Mouse (Mus musculus) lung, embryonic 14.5 days (tissue): Measurements from ENCODE around the gene C1qtnf1. TPM values are rescaled to one million over a fixed set of nuclear protein-coding genes. Genes with fewer than 3 reads are reported as not detected.

Experiments used
- ATAC-seq: fragments of 200-750 bp; cut with Nextera tagmentation; 2 replicates; pipeline ENCODE4 v1.8.0; 2017; ENCODE audit warnings: mild to moderate bottlenecking, moderate TSS enrichment, moderate library complexity; ENCODE audit not compliant: insufficient read depth
- DNase-seq: peaks from one replicate; pipeline ENCODE4 v3.0.0-alpha.2; 2015
- H3K27ac ChIP-seq: fragments of 300-500 bp; sonication (generic); 2 replicates; pipeline ENCODE4 v1.5.1; 2014; ENCODE audit warnings: low read depth, mild to moderate bottlenecking, moderate library complexity
- H3K27me3 ChIP-seq: fragments of 300-500 bp; sonication (generic); 2 replicates; pipeline ENCODE4 v1.6.1; 2014; ENCODE audit warnings: low read length, control low read depth; ENCODE audit not compliant: insufficient read depth
- H3K36me3 ChIP-seq: fragments of 300-500 bp; sonication (generic); 2 replicates; pipeline ENCODE4 v1.6.1; 2014; ENCODE audit warnings: control low read depth; ENCODE audit not compliant: insufficient read depth
- H3K4me1 ChIP-seq: fragments of 300-500 bp; sonication (generic); 2 replicates; pipeline ENCODE4 v1.6.1; 2014; ENCODE audit warnings: antibody characterized with exemption, control low read depth; ENCODE audit not compliant: insufficient read depth
- H3K4me2 ChIP-seq: fragments of 300-500 bp; sonication (generic); 2 replicates; pipeline ENCODE4 v1.6.1; 2014; ENCODE audit warnings: mild to moderate bottlenecking
- H3K4me3 ChIP-seq: fragments of 300-500 bp; sonication (generic); 2 replicates; pipeline ENCODE4 v1.5.1; 2014; ENCODE audit warnings: low read depth, low read length
- H3K9ac ChIP-seq: fragments of 300-500 bp; sonication (generic); 2 replicates; pipeline ENCODE4 v1.6.1; 2014
- H3K9me3 ChIP-seq: fragments of 300-500 bp; sonication (generic); 2 replicates; pipeline ENCODE4 v1.6.1; 2016; ENCODE audit warnings: low read depth, low read length, control low read depth
- CTCF ChIP-seq: IDR thresholded peaks from 2 replicates; pipeline ENCODE4 v1.5.1; 2016; ENCODE audit warnings: antibody characterized with exemption, low read depth
- WGBS: fragments of 180-500 bp; shearing (Covaris S2); extraction: QIAGEN DNeasy Blood & Tissue Kit; methylation state at CpG from one replicate; pipeline ENCODE4 v1.1.7; 2014; 5-methylcytosine and 5-hydroxymethylcytosine counted together
- polyA plus RNA-seq: library from polyadenylated mRNA; unstranded; fragments of >200 nt; fragmentation: Nextera tagmentation; extraction: Ambion mirVana; gene quantifications from 2 replicates; pipeline ENCODE4 v1.2.1, GENCODE M21; 2014

The C1qtnf1 gene
- polyA plus RNA-seq, 1 experiment from 2014 or later, result 7.7 TPM

DNA sequence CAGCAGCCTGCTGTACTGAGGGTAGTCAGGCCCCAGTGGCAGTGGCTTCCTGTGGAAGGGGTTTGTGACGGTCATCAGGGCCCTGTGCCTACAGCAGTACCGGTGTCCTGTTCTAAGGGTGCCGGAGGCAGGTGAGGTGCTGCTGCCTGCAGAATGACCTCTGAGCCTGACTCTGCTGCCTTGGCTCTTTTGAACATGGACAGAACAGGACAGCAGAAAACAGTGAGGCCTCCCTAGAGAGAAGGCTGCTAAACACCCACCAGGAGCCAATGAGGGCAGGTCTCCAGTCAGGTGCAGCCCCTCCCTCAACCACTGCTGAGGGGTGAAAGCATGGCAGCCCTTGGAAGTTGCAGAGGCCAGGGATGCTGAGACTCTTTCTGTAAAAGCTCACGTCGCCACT lies 21.5 kb upstream of the C1qtnf1 start:
- Histone ChIP-seq H3K4me2 (no peak overlapping the region), H3K4me1 (no peaks in the 10 kb centered on the region), H3K9me3 (no peaks in the 10 kb centered on the region), H3K9ac (no peak overlapping the region), H3K4me3 (no peak overlapping the region), H3K27me3 (no peaks in the 10 kb centered on the region), H3K27ac (no peak overlapping the region), H3K36me3 (peaks cover 51% of the 10 kb centered on the region)
- TF ChIP-seq CTCF, result no peak
- WGBS, result 88% methylated on average over 5 of the region's 5 CpGs
- DNase-seq (no peak), ATAC-seq (no peak)

DNA sequence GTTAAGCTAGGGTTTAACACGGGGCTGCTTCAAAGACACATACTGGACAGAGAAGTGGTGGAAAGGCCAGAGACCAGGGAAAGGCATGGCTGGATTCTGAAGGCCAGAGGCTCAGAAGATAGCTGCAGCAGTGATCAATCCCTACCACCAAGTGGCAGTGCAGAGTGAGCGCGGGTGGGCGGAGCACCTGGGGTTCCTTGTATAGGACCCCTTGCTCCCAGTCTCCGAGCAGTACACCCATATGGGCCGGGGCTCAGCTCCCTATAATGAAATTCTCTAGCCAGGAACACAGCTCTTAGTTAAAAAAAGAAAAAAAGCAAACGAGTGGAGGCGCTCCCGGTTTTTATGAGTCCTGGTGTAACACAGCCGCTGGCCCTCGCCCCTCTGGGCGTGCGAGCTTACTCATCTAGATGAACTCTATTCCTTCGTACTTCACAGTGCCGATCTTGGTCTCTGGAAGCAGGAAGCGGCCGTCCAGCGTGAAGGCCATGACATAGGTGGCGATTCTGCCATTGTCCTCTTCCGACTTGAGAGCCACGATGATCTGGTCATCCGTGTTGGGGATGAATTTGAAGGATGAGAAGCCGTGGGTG lies 20.6 kb upstream of the C1qtnf1 start:
- no peak overlapping the region for H3K4me2 ChIP-seq
- no peak overlapping the region for H3K27ac ChIP-seq
- WGBS, result 75% methylated on average over 23 of the region's 23 CpGs
- H3K4me1 ChIP-seq, result no peaks in the 10 kb centered on the region
- H3K4me3 ChIP-seq, result no peak overlapping the region
- peaks cover 59% of the 10 kb centered on the region for H3K36me3 ChIP-seq
- ATAC-seq (no peak), DNase-seq (no peak)
- TF ChIP-seq CTCF, result peak; percentile 34; the same call in 1 of the 2 replicates
- no peaks in the 10 kb centered on the region for H3K9me3 ChIP-seq
- no peak overlapping the region for H3K9ac ChIP-seq
- H3K27me3 ChIP-seq, result no peaks in the 10 kb centered on the region

DNA sequence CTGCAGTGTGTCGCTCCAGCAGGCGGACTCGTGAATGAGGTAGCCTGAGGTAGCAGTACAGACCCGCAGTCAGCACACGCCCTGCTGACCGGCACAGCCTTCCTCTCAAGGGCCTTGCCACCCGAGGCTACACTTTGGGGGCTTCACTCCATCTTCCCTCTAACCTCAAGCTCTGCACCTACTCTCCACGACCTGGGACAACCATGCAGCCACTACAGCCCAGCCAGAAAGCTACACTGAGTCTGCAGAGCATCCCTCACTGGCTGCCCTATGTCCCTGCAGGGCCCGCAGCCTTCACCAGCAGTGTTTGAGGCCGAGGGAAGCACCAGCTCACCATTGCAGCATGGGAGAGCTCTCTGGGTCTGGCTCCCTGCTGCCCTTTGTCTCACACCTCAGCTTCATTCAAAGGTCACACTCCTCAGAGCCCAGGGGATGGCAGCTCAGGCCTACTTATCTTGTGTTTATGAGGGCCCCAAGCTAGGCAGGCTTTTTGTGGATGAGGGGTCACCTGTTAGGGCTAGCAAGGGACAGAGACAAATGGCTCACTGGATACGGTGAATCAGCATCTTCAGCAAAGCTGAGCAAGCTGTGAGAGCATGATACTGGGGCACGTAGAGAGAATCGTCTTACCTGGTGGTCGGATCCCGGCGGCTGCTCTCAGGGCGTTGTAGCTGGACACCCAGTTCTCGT lies 19.8 kb upstream of the C1qtnf1 start:
- H3K27ac ChIP-seq, result no peak overlapping the region
- H3K4me2 ChIP-seq, result no peak overlapping the region
- no peak for ATAC-seq
- DNase-seq, result no peak
- TF ChIP-seq CTCF, result no peak
- 60% methylated on average over 18 of the region's 18 CpGs for WGBS
- no peak overlapping the region for H3K4me3 ChIP-seq
- no peak overlapping the region for H3K9ac ChIP-seq
- H3K4me1 ChIP-seq, result no peaks in the 10 kb centered on the region
- no peaks in the 10 kb centered on the region for H3K9me3 ChIP-seq
- no peaks in the 10 kb centered on the region for H3K27me3 ChIP-seq
- H3K36me3 ChIP-seq, result peaks cover 61% of the 10 kb centered on the region

DNA sequence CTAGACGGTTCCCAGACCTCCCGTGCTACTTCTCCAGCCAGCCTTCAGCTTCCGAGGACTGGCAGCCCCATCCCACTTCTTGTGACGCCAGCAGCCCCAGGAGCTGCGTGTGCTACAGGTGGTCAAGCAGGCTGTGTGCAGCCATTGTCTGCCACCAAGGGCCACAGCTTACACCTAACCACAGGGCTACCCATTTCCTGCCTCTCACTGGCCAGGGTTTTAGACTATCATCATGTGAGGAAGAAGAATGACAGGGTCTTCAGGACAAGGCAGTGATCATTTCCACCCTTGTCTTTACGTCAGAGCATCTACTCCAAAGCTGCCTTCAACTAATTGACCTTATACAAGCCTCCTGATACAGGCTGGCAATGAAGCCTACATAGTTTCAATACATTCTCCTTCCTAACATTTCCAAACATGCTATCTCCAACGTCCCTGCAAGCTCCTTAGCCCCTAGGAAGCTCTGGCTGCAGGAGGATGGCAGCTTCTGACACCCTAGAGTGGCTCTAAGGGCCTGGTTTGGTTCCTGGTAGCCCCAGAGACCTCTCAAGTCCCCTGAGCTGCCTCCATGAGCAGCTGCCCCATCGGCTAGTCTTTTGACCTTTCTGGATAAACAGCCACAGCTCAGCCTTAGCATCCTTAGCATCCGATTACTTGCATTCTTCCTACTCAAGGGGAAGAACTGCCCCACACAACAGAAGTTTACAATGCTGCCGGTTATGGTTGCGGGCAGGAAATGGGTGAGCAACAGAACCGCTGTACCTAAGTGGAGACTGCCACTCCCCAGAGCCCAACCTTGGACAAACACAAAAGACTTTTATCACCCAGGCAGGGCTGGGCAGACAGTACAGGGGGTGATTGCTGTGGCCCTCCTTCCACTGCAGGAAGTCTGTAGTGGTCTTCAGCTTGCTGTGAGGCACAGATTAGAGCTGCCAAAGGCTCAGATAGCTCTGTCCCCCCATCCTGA lies 18.6 kb upstream of the C1qtnf1 start:
- no peak for TF ChIP-seq CTCF
- Histone ChIP-seq H3K4me3 (no peak overlapping the region), H3K27me3 (no peaks in the 10 kb centered on the region), H3K27ac (no peak overlapping the region), H3K4me2 (no peak overlapping the region), H3K4me1 (no peaks in the 10 kb centered on the region), H3K9me3 (no peaks in the 10 kb centered on the region), H3K9ac (no peak overlapping the region), H3K36me3 (peaks cover 68% of the 10 kb centered on the region)
- ATAC-seq (no peak), DNase-seq (no peak)
- 68% methylated on average over 12 of the region's 12 CpGs for WGBS

DNA sequence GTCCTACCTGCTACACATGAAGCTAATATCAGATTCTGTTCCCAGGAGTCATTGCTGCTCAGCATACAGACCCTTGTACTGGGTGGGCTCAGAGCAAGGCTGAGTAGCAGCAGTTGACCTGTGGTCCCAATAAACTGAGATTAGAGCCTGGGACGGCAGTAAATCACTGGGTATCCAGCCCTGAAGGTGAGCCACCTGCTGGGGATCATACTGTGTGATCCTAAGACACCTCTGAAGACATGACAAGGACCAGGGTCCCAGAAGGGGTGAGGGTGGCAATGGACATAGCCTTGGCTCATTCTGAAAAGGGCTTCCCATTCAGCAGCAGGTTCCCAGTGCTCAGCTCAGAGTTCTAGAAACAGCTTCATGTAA lies 17.9 kb upstream of the C1qtnf1 start:
- H3K4me3 ChIP-seq, result no peak overlapping the region
- ATAC-seq (no peak), DNase-seq (no peak)
- no peak overlapping the region for H3K4me2 ChIP-seq
- H3K9me3 ChIP-seq, result no peaks in the 10 kb centered on the region
- H3K27me3 ChIP-seq, result no peaks in the 10 kb centered on the region
- TF ChIP-seq CTCF, result no peak
- H3K9ac ChIP-seq, result no peak overlapping the region
- H3K4me1 ChIP-seq, result no peaks in the 10 kb centered on the region
- peaks cover 72% of the 10 kb centered on the region for H3K36me3 ChIP-seq
- WGBS, result 73% methylated on average over 1 of the region's 1 CpGs
- H3K27ac ChIP-seq, result no peak overlapping the region

DNA sequence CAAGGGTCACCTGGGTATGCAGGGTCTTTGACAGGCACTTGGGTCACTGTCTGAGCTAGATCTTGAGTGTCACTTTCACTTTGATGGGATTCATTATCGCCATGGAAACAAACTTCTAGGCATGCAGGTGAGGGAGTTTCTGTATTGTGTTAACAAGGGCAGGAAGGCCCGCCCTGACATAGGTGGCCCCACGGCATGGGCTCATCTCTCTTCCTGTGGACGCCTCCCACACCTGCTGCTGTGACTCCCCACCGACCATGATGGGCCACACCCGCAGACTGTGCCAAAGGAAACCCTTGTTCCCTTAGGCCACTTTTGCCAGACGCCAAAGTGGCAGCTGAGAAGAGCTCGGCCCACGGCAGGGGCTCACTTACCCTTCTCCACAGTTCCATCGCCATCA lies 17.5 kb upstream of the C1qtnf1 start:
- DNase-seq (no peak), ATAC-seq (no peak)
- no peak for TF ChIP-seq CTCF
- no peaks in the 10 kb centered on the region for H3K9me3 ChIP-seq
- no peaks in the 10 kb centered on the region for H3K4me1 ChIP-seq
- H3K4me2 ChIP-seq, result no peak overlapping the region
- WGBS, result 83% methylated on average over 10 of the region's 10 CpGs
- no peak overlapping the region for H3K27ac ChIP-seq
- no peaks in the 10 kb centered on the region for H3K27me3 ChIP-seq
- H3K9ac ChIP-seq, result no peak overlapping the region
- peaks cover 76% of the 10 kb centered on the region for H3K36me3 ChIP-seq
- no peak overlapping the region for H3K4me3 ChIP-seq

DNA sequence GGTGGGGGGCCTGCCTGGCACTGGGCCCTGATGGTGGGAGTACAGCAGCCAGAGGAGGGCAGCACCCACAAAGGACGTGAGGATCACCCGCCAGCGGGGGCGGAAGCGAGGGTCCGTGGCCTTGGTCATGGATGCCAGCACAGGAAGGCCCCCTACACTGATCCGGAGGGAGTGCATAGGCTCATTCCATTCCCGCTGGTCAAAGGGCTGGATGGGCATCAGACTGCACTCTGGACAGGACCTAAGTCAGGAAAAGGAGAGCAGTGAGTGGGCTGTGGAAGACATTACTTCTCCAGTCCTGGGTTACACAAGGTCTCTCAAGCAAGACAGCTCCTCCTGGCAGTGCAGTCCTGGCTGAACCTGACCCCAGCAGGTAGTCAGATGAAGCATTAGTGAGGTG lies 16.7 kb upstream of the C1qtnf1 start:
- no peaks in the 10 kb centered on the region for H3K4me1 ChIP-seq
- peaks cover 71% of the 10 kb centered on the region for H3K36me3 ChIP-seq
- 92% methylated on average over 8 of the region's 8 CpGs for WGBS
- no peak overlapping the region for H3K9ac ChIP-seq
- H3K27ac ChIP-seq, result no peak overlapping the region
- H3K4me3 ChIP-seq, result no peak overlapping the region
- no peak for ATAC-seq
- H3K4me2 ChIP-seq, result no peak overlapping the region
- no peak for DNase-seq
- no peaks in the 10 kb centered on the region for H3K9me3 ChIP-seq
- TF ChIP-seq CTCF, result no peak
- H3K27me3 ChIP-seq, result no peaks in the 10 kb centered on the region
